Mouse (Mus musculus): Measurements from ENCODE around the gene Myo18b. TPM values are rescaled to one million over a fixed set of nuclear protein-coding genes. Genes with fewer than 3 reads are reported as not detected.

The Myo18b gene
- total and polyA plus RNA-seq, 3 experiments = 0.05 TPM; not detected in 2

DNA sequence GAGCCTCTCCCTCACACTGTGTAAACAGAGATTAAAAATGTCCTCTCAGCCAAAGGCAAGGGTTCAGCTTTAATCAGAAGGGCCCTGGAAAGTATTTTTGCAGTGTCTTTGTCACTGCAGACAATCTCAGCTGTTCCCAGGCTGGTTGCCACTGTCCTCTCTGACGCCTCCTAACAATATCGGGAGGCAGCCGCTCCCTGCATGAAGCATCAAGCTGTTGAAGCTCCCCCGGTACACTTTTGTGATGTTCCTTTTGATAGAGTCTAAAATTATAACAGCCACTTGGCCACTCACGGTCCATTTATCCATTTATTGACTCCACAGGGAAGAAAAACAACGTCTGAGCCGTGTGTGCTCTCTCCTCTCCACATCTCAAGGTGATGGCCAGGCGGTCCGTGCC lies 153.0 kb downstream of the Myo18b start:
- no peak overlapping the region for H3K4me3 ChIP-seq (ENCODE audit: low read depth, low read length)
- H3K27me3 ChIP-seq (ENCODE audit: insufficient read depth, low read length) = no peaks in the 10 kb centered on the region
- peaks cover 95% of the 10 kb centered on the region for H3K9me3 ChIP-seq (replicated peaks)
- H3K36me3 ChIP-seq (replicated peaks) = no peaks in the 10 kb centered on the region
- TF ChIP-seq TAL1 (conservative IDR thresholded peaks at IDR 0.05; ENCODE audit: low read depth, low read length) (no peak), GATA2 (IDR thresholded peaks at IDR 0.05; ENCODE audit: borderline replicate concordance, low read depth, low read length) (no peak), CTCF (IDR thresholded peaks at IDR 0.05; ENCODE audit: low read depth, low read length) (no peak), GATA1 (IDR thresholded peaks at IDR 0.05; ENCODE audit: borderline replicate concordance, low read length) (no peak), POLR2AphosphoS5 (IDR thresholded peaks at IDR 0.05; ENCODE audit: insufficient replicate concordance, low read depth, low read length) (no peak)
- ATAC-seq (ENCODE audit: extremely low read depth, insufficient number of reproducible peaks, low FRiP score, poor library complexity, severe bottlenecking) (no peak), DNase-seq (ENCODE audit: low spot score) (no peak)
- H3K4me1 ChIP-seq (ENCODE audit: insufficient read depth, low read depth, low read length) = no peaks in the 10 kb centered on the region

GRCm38 (mm10) chr5:112740651-112741050 lies 155.5 kb downstream of the Myo18b start:
- no peak for DNase-seq (ENCODE audit: low spot score)
- no peak for TF ChIP-seq TAL1 (conservative IDR thresholded peaks at IDR 0.05; ENCODE audit: low read depth, low read length)
- no peak for TF ChIP-seq GATA2 (IDR thresholded peaks at IDR 0.05; ENCODE audit: borderline replicate concordance, low read depth, low read length)
- TF ChIP-seq CTCF (IDR thresholded peaks at IDR 0.05; ENCODE audit: low read depth, low read length) = no peak
- no peaks in the 10 kb centered on the region for H3K27me3 ChIP-seq (ENCODE audit: insufficient read depth, low read length)
- no peaks in the 10 kb centered on the region for H3K4me1 ChIP-seq (ENCODE audit: insufficient read depth, low read depth, low read length)
- H3K9me3 ChIP-seq (replicated peaks) = peaks cover 92% of the 10 kb centered on the region
- no peaks in the 10 kb centered on the region for H3K36me3 ChIP-seq (replicated peaks)
- ATAC-seq (ENCODE audit: extremely low read depth, insufficient number of reproducible peaks, low FRiP score, poor library complexity, severe bottlenecking) = no peak
- no peak overlapping the region for H3K4me3 ChIP-seq (ENCODE audit: low read depth, low read length)

GRCm38 (mm10) chr5:112735040-112735439 lies 161.1 kb downstream of the Myo18b start:
- H3K9me3 ChIP-seq (replicated peaks) = peaks cover 82% of the 10 kb centered on the region
- no peak for ATAC-seq (ENCODE audit: extremely low read depth, insufficient number of reproducible peaks, low FRiP score, poor library complexity, severe bottlenecking)
- TF ChIP-seq GATA2 (IDR thresholded peaks at IDR 0.05; ENCODE audit: borderline replicate concordance, low read depth, low read length) = no peak
- no peak for TF ChIP-seq TAL1 (conservative IDR thresholded peaks at IDR 0.05; ENCODE audit: low read depth, low read length)
- no peak for TF ChIP-seq GATA1 (IDR thresholded peaks at IDR 0.05; ENCODE audit: borderline replicate concordance, low read length)
- TF ChIP-seq CTCF (IDR thresholded peaks at IDR 0.05; ENCODE audit: low read depth, low read length) = no peak
- no peak for TF ChIP-seq POLR2AphosphoS5 (IDR thresholded peaks at IDR 0.05; ENCODE audit: insufficient replicate concordance, low read depth, low read length)

DNA sequence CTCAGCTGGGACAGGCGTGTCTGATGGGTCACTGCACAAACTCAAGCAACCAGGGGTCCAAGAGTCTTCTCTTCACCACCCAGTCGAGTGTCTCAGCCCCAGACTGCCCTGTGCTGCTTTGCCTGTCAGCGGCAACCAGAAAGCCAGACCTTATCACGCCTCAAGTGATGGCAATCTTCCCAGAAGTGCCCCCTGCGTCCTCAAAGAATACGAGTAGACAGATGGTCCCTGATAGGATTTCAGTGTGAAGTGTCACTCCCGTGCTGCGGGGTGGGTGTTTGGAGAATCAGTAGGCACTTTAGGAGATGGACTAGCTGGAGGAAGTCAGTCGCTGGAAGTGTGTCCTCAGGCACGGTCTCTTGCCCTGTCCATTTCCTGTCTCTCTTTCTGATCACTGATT lies 165.6 kb downstream of the Myo18b start:
- TF ChIP-seq CTCF (IDR thresholded peaks at IDR 0.05; ENCODE audit: low read depth, low read length) = no peak
- no peak for TF ChIP-seq POLR2AphosphoS5 (IDR thresholded peaks at IDR 0.05; ENCODE audit: insufficient replicate concordance, low read depth, low read length)
- no peak for TF ChIP-seq GATA2 (IDR thresholded peaks at IDR 0.05; ENCODE audit: borderline replicate concordance, low read depth, low read length)
- no peak for TF ChIP-seq TAL1 (conservative IDR thresholded peaks at IDR 0.05; ENCODE audit: low read depth, low read length)
- TF ChIP-seq GATA1 (IDR thresholded peaks at IDR 0.05; ENCODE audit: borderline replicate concordance, low read length) = no peak
- DNase-seq (ENCODE audit: low spot score) (no peak), ATAC-seq (ENCODE audit: extremely low read depth, insufficient number of reproducible peaks, low FRiP score, poor library complexity, severe bottlenecking) (no peak)
- peaks cover 81% of the 10 kb centered on the region for H3K9me3 ChIP-seq (replicated peaks)
- no peaks in the 10 kb centered on the region for H3K36me3 ChIP-seq (replicated peaks)
- H3K4me1 ChIP-seq (ENCODE audit: insufficient read depth, low read depth, low read length) = no peaks in the 10 kb centered on the region
- H3K4me3 ChIP-seq (ENCODE audit: low read depth, low read length) = no peak overlapping the region
- H3K27me3 ChIP-seq (ENCODE audit: insufficient read depth, low read length) = no peaks in the 10 kb centered on the region; the same call in 1 of the 2 replicates

More at GRCm38 (mm10) chr5:112735040-112735439, 161.1 kb downstream of the Myo18b start:
- no peak for DNase-seq (ENCODE audit: low spot score)
- no peaks in the 10 kb centered on the region for H3K27me3 ChIP-seq (ENCODE audit: insufficient read depth, low read length)
- H3K36me3 ChIP-seq (replicated peaks) = no peaks in the 10 kb centered on the region
- H3K4me1 ChIP-seq (ENCODE audit: insufficient read depth, low read depth, low read length) = no peaks in the 10 kb centered on the region
- no peak overlapping the region for H3K4me3 ChIP-seq (ENCODE audit: low read depth, low read length)

- Histone ChIP-seq H3K36me3 (replicated peaks) (no peaks in the 10 kb centered on the region), H3K9me3 (replicated peaks) (peaks cover 83% of the 10 kb centered on the region), H3K4me1 (ENCODE audit: insufficient read depth, low read depth, low read length) (no peaks in the 10 kb centered on the region), H3K4me3 (ENCODE audit: low read depth, low read length) (no peak overlapping the region), H3K27me3 (ENCODE audit: insufficient read depth, low read length) (no peaks in the 10 kb centered on the region; the same call in 1 of the 2 replicates)
- TF ChIP-seq CTCF (IDR thresholded peaks at IDR 0.05; ENCODE audit: low read depth, low read length) = no peak
- TF ChIP-seq POLR2AphosphoS5 (IDR thresholded peaks at IDR 0.05; ENCODE audit: insufficient replicate concordance, low read depth, low read length) = no peak
- TF ChIP-seq GATA1 (IDR thresholded peaks at IDR 0.05; ENCODE audit: borderline replicate concordance, low read length) = no peak
- TF ChIP-seq TAL1 (conservative IDR thresholded peaks at IDR 0.05; ENCODE audit: low read depth, low read length) = no peak
- no peak for TF ChIP-seq GATA2 (IDR thresholded peaks at IDR 0.05; ENCODE audit: borderline replicate concordance, low read depth, low read length)
- no peak for DNase-seq (ENCODE audit: low spot score)
- ATAC-seq (ENCODE audit: extremely low read depth, insufficient number of reproducible peaks, low FRiP score, poor library complexity, severe bottlenecking) = no peak
Observed at GRCm38 (mm10) chr5:112728432-112728831, 167.7 kb downstream of the Myo18b start.

DNA sequence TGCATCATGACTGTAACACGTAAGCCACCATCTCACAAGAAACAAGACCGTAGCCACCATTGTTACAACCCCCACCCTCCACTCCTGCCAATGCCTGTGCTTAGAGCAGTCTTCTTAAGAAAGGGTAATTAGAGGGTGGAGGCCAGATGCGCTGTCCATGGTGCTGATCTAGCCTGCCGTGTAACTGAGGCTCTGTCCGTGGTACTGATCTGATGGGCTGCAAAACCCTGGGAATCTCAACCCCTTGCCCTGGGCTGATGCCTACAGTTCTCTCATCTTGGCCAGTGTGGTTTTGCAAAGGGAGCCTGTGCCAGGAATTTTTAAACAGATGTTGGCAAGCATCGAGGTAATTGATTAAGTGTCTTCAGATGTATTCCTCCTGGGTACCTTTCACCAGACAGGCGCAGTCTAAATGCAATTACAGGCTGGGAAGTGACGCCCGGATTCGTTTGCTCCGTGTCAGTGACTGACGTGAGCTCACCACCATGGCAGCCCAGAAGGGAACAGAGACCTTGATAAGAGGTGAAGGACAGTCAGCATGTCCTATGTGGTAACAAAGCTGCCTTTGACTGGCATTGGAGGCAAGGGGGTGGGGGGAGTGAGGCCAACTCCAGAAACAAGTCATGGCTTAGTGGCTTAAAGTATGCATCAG lies 177.4 kb downstream of the Myo18b start:
- Histone ChIP-seq H3K27me3 (ENCODE audit: insufficient read depth, low read length) (no peaks in the 10 kb centered on the region), H3K4me1 (ENCODE audit: insufficient read depth, low read depth, low read length) (no peaks in the 10 kb centered on the region), H3K9me3 (replicated peaks) (peaks cover 91% of the 10 kb centered on the region), H3K36me3 (replicated peaks) (no peaks in the 10 kb centered on the region), H3K4me3 (ENCODE audit: low read depth, low read length) (no peak overlapping the region)
- ATAC-seq (ENCODE audit: extremely low read depth, insufficient number of reproducible peaks, low FRiP score, poor library complexity, severe bottlenecking) (no peak), DNase-seq (ENCODE audit: low spot score) (no peak)
- no peak for TF ChIP-seq GATA1 (IDR thresholded peaks at IDR 0.05; ENCODE audit: borderline replicate concordance, low read length)
- TF ChIP-seq GATA2 (IDR thresholded peaks at IDR 0.05; ENCODE audit: borderline replicate concordance, low read depth, low read length) = no peak
- TF ChIP-seq CTCF (IDR thresholded peaks at IDR 0.05; ENCODE audit: low read depth, low read length) = no peak
- TF ChIP-seq TAL1 (conservative IDR thresholded peaks at IDR 0.05; ENCODE audit: low read depth, low read length) = no peak
- no peak for TF ChIP-seq POLR2AphosphoS5 (IDR thresholded peaks at IDR 0.05; ENCODE audit: insufficient replicate concordance, low read depth, low read length)

Measured in G1E (cell line).